Mouse (Mus musculus) T-helper 17 cell (primary cell): ENCODE results near the gene Atp6v1f.

Experiments
- in situ Hi-C, 2 experiments: fragments of 300-600 bp; cut with MboI, MseI; formaldehyde crosslinking; loops; 1 replicate in 1 of 2; 2 replicates in 1 of 2; pipeline ENCODE4 v1.15.1; 2025; ENCODE audit warnings: high pct_unique_total_duplicates in 2 of 2

Atp6v1f gene

DNA sequence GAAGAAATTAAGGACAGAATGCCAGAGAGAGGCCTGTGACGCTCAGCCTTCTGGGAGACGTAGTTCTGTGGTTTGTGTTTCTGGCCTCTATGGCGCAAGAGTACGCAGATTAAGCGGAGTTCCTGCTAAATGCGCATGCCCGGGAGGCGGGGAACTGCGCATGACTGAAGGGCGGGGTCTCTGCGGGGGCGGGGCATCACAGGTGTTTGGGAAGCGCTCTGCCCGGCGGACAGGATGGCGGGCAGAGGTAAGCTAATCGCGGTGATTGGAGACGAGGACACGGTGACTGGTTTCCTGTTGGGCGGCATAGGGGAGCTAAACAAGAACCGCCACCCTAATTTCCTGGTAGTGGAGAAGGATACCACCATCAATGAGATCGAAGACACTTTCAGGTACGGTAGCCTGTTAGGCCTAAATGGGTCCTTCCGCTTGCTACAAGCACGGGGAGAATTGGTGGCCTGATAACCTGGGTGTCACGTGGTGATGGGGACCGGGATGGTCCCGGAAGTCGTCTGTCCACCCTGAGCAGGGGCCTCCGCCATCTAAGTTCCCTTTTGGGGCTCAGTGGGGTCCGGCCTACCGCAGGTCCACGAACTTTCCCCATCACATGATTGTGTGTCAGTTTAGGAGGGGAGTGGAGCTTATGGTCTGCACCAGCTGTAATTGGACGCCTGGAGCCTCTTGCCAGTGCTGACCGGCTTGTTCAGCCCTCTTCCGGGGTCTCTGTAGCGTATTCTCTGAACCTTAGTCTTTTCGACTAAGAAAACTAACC, at the start of gene Atp6v1f:
Gene Atp6v1f, plus strand, starts transcription at position 136 of the 772 bp plus-strand sequence.
- in situ Hi-C loops = no loop called here

DNA sequence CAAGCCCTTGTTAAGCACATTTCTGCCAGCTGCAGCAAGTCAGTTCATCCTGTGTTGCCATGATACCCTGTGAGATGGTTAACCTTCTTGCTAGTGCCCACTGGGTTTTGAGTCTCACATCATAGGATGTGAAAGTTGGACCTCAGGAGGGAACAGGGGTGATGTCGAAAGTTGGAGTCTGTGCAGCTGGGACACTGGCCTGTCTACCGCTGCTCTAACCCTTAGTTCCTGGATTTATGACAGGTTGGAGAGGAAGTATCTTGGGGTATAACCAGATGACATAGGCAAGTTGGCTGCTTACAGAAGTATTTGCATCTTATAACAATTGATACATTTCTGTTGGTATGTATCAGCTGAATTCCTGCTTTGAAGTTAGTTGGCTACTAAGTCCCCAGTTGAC, 46.9 kb upstream of the Atp6v1f start:
- in situ Hi-C loops = no loop called here

DNA sequence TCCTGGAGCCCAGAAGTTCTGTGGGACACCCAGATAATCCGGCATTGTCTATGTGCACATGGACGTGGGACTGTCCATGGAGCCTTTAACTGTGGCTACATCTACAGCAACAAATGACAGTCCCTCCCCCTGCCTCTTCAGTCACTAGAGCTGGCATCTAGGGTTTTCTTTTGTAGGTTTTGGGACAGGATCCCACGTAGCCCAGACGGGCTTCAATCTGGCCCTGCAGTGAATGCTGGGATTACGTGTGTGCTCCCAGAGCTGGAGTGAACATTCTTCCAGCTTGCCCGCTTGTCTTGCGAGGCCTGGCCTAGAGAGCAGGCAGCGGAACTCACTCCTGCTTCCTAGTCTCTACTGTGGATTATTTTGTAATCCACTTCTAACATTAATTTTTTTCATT, 42.4 kb upstream of the Atp6v1f start:
- in situ Hi-C loops = no loop called here

DNA sequence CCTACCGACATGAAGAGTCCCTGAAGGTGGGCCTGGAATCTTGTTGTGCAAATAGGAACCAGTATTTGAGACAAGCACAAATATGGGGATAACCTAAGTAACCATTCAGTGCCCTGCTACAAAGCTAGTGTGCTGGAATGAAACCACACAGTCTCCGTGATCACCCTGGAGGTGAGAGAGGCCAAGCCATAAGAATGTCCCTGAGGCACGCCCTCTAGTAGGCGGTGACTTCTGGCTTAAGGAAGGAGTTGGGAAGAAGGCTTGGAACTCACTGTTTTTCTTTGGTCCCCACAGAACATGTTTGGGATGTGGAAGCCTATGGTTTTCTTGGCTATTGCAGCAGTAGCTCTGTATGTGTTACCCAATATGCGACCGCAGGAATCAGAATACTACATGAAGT, 41.2 kb upstream of the Atp6v1f start:
- in situ Hi-C loops = no loop called here

DNA sequence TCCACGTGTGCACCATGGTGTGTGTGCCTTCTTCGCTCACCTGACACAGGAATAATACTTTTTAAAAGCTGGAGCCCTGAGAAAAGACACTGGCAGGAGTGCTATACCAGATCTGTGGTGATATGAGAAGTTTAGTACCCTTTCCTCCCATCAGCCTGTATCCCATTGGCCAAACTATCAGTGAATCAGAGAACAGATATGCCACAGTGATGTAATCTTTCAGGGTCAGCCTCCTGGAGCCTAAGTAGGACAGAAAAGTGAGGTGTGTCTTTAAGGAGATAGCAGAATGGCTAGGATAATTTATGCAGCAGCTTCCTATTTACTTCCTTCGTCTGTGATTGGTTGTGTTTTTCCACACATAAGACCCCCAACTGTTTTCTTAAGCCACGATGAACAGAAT, 39.3 kb upstream of the Atp6v1f start:
- in situ Hi-C loops = no loop called here

DNA sequence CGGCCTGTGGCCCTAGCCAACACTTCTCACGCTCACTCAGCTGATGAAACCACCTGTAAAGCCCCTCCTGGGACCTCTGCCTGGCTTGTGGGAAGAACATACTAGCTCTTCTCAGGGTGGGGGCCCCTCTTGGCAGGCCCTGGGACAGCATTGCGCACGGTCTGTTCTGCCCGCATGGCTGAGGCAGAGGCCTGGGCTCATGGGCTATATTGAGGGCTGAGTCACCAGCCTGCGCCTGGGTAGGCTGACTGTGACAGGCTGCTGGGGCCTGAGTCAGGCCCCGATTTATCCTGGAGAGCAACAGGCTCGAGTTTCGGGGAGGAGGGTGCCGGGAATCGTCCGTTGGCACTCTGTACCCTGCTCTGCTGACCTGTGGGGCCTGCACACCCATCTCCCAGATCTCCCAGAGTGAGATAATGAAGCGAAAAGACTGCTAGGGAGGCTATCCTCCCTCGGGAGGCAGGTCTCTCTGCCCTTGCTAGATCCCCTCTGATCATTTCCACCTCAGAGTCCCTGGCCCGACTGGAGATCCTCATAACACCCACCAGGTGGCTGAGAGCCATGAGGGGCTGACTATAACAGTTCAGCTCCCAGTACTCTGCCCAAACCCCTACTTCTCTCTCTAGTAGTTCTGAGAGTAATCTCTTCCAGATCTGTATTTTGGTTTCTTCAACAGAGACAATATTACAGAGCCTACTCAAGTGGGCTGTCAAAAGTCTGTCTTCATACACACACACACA, 36.7 kb upstream of the Atp6v1f start:
- in situ Hi-C loops = no loop called here

DNA sequence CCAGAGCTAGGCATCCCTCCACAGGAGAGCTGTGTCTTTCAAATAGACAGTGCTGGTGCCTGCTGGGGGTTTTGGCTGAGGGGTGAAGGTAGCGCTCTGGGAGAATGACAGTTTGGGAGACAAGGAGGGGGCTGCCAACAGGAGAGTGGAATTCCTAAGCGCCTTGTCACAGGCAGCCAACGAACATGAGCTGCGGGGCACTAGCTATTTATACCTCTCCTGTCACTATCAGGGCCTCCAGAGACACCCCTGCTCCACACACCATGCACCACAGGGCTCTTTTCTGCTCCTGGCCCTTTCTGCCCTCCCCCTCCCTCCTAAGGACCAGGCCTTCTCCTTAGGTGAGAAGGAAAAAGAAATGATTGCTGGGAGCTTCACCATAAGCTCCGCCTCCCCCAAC, 36.0 kb upstream of the Atp6v1f start:
- in situ Hi-C loops = no loop called here

DNA sequence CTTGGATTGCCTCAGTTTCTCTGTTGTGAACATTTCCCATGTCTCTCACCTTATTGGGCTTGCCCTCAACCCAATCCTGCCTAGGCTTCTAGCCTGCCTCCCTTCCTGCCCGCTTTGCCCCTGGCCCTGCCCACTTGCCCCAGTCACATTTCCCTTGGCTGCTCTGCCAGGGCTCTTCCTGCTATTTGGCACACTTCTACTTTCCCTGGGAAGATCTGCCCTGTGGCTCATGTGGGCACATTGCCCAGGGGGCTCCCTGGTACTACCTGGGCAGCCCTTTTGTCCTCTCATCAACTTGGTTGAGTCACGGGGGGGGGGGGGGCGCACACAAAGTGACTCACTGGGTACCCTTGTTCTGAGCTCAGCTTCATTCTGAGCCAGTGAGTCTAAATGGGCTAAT, 35.4 kb upstream of the Atp6v1f start:
- in situ Hi-C loops = no loop called here

DNA sequence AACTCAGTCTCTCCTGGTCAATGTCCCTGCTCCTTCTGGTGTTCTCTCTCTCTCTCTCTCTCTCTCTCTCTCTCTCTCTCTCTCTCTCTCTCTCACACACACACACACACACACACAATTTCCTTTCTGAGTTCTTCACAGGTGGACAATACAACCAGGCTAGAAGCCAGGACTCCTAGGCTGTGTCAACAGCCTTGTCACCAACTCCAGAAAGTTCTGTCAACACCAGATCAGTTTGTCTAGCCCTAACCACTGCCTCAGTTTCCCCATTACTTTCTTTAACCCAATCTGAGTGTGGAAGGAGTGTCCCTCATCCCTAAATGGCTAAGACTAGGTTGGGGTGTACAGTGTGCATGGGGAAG, 34.9 kb upstream of the Atp6v1f start:
- in situ Hi-C loops = no loop called here

DNA sequence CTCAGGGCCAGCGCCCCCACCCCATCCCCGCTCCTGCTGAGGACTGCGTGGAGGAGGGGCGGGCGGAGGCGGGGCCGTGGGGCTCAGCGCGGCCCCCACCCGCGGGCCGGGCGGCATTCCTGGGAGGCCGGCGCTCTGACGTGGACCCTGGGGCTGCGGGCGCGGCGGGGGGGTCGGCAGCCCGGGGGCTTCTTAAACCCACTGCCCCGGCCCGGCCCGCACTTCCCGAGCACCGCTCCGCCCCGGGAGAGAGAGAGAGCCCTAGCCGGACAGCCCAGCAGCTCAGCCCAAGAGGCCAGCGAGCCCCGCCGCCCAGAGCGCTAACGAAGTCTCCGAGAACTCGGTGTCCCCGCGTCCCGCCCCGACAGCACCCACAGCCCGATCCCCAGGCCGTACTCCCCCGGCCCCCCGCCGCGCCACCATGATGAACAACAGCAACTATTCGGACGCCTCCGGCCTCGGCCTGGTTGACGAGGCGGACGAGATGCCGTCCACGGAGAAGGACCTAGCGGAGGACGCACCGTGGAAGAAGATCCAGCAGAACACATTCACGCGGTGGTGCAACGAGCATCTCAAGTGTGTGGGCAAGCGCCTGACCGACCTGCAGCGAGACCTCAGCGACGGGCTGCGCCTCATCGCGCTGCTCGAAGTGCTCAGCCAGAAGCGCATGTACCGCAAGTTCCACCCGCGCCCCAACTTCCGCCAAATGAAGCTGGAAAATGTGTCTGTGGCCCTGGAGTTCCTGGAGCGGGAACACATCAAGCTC, 34.3 kb upstream of the Atp6v1f start, which contains the start of gene Flnc:
Gene Flnc, plus strand, starts transcription at position 219 of the 766 bp plus-strand sequence.
- in situ Hi-C loops = no loop called here

DNA sequence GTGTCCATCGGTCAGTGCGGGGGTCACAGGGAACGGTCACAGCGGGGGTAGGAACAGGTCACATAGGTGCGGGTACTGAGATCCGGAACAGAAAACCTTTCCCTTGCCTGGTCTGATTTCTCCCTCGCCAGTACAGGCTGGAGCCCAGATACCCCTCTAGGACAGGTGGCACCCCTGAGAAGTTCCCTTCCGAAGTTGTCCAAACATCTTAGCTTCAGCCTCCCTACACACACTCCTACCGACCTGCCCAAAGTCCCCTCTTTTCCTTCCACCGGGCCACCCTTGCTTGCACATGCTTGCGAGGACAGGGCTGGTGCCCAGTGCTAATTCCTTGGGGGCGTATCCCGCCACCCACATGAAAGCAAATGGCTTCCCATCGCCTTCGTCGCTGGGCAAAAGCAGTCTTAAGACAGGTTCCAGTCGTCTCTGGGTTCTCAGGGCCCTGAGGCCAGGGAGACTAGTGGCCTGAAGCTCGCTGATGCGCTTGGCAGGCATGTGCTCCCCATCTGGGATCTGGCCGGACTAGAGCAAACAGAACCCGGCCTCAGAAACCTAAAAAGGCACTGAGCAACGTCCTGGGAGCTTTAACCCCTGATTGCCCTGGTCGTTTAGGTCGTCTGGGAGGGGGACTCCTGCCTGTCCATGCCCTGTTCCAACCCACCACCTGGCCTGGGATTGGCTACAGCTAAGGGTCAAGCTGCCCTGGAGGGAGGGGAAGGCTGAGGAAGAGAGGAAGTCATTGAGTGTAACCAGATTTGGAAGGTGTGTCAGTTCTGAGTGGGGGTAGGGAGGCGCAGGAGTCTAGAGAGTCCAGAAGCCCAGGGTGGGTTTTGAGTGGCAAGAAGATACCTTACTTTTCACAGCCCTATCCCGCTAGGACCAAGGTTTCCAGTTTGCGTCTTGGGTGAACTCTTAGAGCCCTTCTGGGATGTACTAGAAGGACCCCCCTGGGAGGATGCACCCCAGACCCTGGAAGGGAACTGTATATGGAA, 33.4 kb upstream of the Atp6v1f start:
- in situ Hi-C loops = no loop called here

DNA sequence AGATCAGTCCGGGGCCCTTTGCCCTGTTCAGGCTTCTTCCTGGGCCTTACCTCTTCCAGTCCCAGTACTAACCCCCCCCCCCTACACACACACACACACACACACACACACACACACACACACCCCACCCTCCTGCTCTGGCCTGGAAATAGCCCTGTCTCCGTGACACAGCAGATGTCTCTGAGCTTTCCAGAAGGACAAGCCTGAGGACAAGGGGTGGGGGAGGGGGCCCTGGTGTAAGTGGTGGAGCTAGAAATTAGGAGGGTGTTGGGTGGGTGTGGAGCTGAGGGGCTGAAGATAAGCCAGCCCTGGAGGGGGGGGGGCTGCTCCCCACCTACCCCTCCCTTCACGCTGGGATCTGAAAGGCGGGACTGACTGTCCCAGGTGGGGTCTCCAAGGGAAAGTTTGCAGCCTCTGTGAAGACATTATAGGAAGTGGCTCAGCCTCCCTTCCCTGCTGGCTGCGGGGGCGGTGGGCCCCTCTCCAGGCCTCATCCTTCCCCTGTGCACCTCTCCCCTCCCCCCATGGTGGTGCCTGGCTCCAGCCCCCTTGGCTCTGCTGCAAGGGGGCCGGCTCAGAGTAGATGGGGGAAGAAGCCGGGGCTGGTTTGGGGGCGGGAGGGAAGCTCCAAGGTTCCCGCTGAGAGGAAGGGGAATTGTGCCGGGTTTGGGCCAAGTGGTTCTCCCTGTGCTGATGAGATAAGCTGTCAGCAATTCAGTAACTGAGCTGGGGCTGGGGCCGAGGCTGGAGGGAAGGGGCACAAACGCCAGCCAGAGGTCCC, 32.4 kb upstream of the Atp6v1f start:
- in situ Hi-C loops = loop anchor here in 1 of 2 experiments (5.0 kb wide), 1 partner anchor 212 kb away; no protein-coding TSS in a partner anchor

DNA sequence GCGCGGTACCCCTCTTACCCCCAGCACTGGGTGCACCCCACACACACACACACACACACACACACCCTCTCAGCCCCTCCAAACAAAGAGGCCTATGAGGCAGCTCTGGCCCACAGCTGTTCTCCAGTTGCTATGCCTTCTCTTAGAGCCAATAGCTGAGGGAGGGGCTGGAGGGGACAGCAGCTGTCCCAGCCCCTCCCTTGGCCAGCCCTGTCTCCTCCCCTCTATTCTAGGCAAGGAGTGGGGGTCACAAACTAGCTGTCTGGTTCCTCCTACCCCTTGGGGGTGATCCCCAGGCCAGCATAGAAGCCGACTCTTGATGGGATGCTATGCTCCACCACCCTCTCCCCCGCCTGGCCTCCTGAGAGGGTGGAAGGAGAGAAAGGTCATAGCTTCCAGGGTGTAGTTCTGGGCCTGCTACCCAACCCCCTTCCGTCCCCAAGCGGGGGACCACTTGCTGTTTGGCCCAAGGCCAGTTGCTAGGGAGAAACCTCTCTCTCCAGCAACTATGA, 31.5 kb upstream of the Atp6v1f start:
- in situ Hi-C loops = loop anchor here in 1 of 2 experiments (5.0 kb wide), 1 partner anchor 211 kb away; no protein-coding TSS in a partner anchor

DNA sequence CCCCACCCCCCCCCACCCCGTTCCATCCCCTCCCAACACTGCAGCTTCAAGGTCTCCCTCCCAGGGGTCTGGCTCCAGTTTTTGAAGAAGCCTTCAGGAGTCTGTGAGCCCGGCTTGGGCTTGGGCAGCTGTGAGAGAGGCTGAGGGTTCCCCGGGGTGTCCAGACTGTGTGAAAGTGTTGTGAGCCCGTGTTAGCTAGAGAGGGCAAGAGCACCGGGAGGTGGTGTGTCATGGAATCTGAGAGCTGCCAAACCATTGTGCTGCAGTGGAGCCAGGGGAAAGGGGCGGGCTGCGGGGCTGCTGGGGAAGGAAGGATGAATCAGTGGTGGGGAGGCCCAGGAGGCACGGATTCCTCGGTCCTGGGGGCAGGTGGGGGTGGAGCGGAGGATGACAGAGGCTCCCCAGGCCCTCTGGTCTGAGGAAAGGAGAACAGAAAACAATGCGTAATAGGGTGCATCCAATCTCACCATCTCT, 31.0 kb upstream of the Atp6v1f start:
- in situ Hi-C loops = loop anchor here in 1 of 2 experiments (5.0 kb wide), 1 partner anchor 211 kb away; no protein-coding TSS in a partner anchor

DNA sequence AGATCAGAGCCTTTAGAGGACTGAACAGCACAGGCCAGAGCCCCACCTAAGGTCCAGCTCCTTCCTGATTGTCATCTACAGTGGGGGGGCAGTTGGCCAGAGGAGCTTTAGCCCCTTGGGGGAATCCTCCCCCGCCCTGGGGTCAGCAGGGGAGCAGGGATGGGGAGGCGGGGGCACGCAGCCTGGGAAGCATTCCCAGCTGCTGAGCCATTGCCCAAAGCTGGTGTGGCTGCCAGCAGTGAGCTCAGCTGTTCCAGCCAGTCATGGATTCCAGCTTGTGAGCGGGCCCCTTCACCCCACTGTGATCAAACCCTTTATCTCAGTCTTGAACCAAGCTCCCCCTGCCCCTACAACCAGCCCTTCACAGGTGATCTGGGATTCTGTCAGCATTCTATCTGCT, 28.3 kb upstream of the Atp6v1f start:
- in situ Hi-C loops = loop anchor here in 1 of 2 experiments (5.0 kb wide), 1 partner anchor 208 kb away; no protein-coding TSS in a partner anchor

DNA sequence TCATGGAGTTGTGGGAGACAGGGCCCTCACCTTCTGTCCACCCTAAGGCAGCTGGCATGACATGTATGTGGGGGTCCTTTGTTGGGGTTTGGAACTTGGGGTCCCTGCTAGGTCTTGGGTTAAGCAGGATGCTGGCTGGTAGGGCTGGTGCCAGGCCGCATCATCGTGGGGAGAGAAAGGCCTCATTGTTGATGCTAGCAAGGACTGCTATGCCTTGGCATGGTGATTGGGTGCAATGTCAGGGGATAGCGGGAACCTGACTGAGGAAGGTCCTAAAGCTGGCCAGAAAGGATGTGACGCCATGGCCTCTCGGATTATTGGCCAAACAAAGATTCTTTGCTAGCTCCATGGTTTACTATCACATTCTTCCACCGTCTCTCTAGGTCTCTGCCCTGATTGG, 27.7 kb upstream of the Atp6v1f start:
- in situ Hi-C loops = loop anchor here in 1 of 2 experiments (5.0 kb wide), 1 partner anchor 208 kb away; no protein-coding TSS in a partner anchor

DNA sequence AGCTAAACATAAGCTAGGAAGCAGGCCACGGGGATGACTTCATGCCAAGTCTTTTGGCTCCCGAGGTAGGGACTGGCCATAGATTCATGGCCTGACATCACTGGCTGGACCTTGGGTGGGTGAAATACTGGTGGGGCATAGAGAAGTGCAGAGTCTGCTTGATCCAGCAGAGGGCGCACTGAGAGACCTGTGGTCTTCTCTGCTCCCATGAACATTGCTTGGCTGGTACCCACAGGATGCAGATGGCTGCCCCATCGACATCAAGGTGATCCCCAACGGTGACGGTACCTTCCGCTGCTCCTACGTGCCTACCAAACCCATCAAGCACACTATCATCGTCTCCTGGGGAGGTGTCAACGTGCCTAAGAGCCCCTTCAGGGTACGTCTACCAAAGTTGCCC, 22.7 kb upstream of the Atp6v1f start:
- in situ Hi-C loops = no loop called here

DNA sequence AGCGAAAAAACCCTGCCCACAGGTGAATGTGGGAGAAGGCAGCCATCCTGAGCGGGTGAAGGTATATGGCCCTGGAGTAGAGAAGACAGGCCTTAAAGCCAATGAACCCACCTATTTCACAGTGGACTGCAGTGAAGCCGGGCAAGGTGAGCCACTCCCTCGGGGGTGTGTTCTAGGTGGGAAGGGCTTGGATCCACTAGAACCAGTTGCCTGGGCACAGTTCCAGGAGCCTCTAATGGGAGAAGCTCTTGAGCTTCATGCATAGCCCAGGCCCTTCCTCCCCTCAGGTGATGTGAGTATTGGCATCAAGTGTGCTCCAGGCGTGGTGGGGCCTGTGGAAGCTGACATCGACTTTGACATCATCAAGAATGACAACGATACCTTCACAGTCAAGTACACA, 22.2 kb upstream of the Atp6v1f start:
- in situ Hi-C loops = no loop called here

DNA sequence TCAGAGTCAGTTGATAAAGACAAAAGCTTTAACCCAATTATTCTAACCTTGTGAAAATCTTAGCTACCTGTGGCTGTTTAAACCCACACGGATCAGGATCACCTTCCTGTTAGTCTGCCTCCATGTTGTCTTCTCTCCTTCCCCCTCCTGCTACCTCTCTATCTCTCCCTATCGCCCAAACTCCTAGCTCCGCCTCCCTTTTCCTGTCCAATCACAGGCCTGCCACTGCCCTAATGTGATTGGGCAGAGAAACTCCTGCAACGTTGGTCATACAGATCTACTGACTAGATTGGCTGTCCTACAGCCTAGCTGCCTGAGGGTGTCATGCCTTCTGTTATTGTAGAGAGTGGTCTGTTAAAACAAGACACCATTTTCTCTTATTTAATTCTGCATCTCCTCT, 17.7 kb upstream of the Atp6v1f start:
- in situ Hi-C loops = no loop called here

DNA sequence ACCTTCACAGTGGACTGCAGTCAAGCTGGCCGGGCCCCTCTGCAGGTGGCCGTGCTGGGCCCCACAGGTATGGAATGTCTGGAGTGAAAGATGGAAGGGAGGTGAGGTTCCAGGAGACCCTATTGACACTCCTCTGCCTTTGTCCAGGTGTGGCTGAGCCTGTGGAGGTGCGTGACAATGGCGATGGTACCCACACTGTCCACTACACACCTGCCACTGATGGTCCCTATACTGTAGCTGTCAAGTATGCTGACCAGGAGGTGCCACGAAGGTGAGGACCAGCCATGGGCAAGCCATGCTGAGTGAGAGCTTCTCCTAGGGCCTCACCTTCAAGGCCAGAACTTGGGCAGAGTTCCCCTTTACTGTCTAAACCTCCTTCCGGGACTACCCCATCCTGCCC, 16.9 kb upstream of the Atp6v1f start:
- in situ Hi-C loops = no loop called here
